Mouse (Mus musculus): Measurements from ENCODE around the gene Vps29.
"Not testable (repeated sequence)": the region's sequence is repeated elsewhere in the genome, so short reads cannot be mapped to it uniquely, and the experiment has no call there.

Vps29 gene

GRCm38 (mm10) chr5:122353807-122354491, at the start of gene Vps29, which contains the start of gene Rad9b:
Vps29 (plus strand) TSS chr5:122354369.
Rad9b (minus strand) TSS chr5:122354233.
- DNase-seq (ENCODE audit: low spot score), result peak; percentile 100

- DNase-seq (ENCODE audit: low spot score), result no peak
These were observed 49.6 kb upstream of the Vps29 start for GRCm38 (mm10) chr5:122304541-122304940.

- DNase-seq (ENCODE audit: low spot score), result no peak
These were observed 48.7 kb upstream of the Vps29 start for GRCm38 (mm10) chr5:122305472-122305871.

- DNase-seq (ENCODE audit: low spot score), result no peak
These were observed 47.6 kb upstream of the Vps29 start for GRCm38 (mm10) chr5:122306536-122306935.

- no peak for DNase-seq (ENCODE audit: low spot score)
These were observed 43.5 kb upstream of the Vps29 start for GRCm38 (mm10) chr5:122310699-122311098.

GRCm38 (mm10) chr5:122311692-122312091, 42.5 kb upstream of the Vps29 start:
- DNase-seq (ENCODE audit: low spot score), result no peak

- no peak for DNase-seq (ENCODE audit: low spot score)
These were observed 41.8 kb upstream of the Vps29 start for GRCm38 (mm10) chr5:122312346-122312745.

- no peak for DNase-seq (ENCODE audit: low spot score)
These were observed 41.1 kb upstream of the Vps29 start for GRCm38 (mm10) chr5:122312942-122313684.

- DNase-seq (ENCODE audit: low spot score), result peak; percentile 91
These were observed 39.1 kb upstream of the Vps29 start for GRCm38 (mm10) chr5:122314966-122315667.

- no peak for DNase-seq (ENCODE audit: low spot score)
These were observed 36.7 kb upstream of the Vps29 start for GRCm38 (mm10) chr5:122317329-122318045.

- DNase-seq (ENCODE audit: low spot score), result no peak
These were observed 36.1 kb upstream of the Vps29 start for GRCm38 (mm10) chr5:122318100-122318499.

- DNase-seq (ENCODE audit: low spot score), result not testable (repeated sequence)
These were observed 35.2 kb upstream of the Vps29 start for GRCm38 (mm10) chr5:122318976-122319375.

- no peak for DNase-seq (ENCODE audit: low spot score)
These were observed 34.5 kb upstream of the Vps29 start for GRCm38 (mm10) chr5:122319474-122320204.

- no peak for DNase-seq (ENCODE audit: low spot score)
These were observed 33.9 kb upstream of the Vps29 start for GRCm38 (mm10) chr5:122320205-122320781.

GRCm38 (mm10) chr5:122323523-122323922, 30.6 kb upstream of the Vps29 start:
- no peak for DNase-seq (ENCODE audit: low spot score)

GRCm38 (mm10) chr5:122324608-122325431, 29.3 kb upstream of the Vps29 start:
- no peak for DNase-seq (ENCODE audit: low spot score)

- no peak for DNase-seq (ENCODE audit: low spot score)
These were observed 28.7 kb upstream of the Vps29 start for GRCm38 (mm10) chr5:122325477-122325876.

- no peak for DNase-seq (ENCODE audit: low spot score)
These were observed 26.9 kb upstream of the Vps29 start for GRCm38 (mm10) chr5:122327283-122327682.

- DNase-seq (ENCODE audit: low spot score), result no peak
These were observed 23.9 kb upstream of the Vps29 start for GRCm38 (mm10) chr5:122330269-122330668.

GRCm38 (mm10) chr5:122334682-122335081, 19.5 kb upstream of the Vps29 start:
- DNase-seq (ENCODE audit: low spot score), result no peak

Measured in testis, postnatal 10 days (tissue).